Mouse (Mus musculus): ENCODE data around the gene Dok1.
A peak's percentile ranks its signal among the peaks of the same experiment; 100 is the strongest.

Dok1 gene

DNA sequence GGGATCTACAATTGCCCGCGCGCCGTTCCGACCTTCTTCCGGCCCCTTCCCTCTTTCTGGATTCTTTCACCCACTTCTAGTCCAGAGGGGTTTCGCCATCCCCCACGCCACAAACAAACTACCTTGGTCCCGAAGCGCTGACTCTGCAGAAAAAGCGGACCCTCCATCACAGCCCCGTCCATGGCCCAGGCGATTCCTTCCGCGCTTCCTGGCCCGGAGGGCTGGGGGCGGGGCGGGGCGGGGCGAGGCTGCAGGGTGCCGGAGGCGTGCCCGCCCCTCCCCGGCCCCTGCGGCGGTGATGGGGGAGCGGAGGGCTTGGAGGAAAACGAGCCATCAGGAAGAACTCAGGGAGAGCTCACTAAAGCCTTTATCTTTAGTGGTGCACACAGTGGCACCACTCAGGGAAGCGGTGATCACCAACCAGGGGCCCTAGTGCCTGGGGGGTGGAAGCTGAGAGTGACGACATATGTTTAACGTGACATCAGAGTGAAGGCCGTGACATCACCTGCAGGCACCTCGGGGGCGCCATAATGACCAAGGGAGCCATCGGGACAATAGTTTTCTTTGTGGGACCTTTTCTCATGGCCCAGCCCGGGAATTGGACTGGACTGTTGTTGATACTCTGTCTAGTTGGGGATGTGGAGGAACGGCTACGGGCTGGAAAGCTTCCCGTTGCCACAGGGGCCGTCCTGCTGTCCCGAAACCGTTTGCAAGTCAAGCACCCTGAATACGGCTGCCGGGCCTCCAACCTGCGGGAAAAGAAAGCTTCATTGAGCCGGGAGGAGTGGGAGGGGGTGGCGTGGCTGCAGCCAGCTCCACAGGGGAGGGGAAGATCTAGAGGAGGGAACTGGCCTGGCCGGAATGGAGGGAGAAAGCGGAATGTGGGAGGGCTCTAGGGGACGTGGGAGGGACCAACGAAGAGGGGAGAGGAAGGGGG is at the start of gene Dok1, which contains the start of gene Loxl3:
TSS of gene Dok1 (minus strand) at position 223 of the 937 bp plus-strand sequence.
TSS of gene Loxl3 (plus strand) at position 925 of the 937 bp plus-strand sequence.
- DNase-seq (ENCODE audit: low spot score) = peak; percentile 74

DNA sequence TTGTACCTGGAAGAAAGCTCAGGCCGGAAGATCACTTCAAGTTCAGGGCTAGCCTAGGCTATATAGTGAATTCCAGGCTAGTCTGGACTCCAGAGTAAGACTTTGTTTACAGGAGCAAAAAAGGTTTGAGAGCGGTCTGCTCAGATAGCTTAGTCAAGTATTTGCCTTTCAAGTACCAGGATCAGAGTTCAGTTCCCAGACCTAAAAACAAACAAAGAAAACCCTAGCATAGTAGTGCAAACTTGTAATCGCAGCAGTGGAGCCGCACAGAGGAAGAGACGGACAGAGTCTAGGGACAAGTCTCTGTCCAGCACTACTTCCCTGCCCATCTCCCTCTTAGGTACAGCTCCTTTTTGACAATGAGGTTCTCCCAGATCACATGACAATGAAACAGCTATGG is 46.9 kb upstream of the Dok1 start:
- DNase-seq (ENCODE audit: low spot score) = no peak

DNA sequence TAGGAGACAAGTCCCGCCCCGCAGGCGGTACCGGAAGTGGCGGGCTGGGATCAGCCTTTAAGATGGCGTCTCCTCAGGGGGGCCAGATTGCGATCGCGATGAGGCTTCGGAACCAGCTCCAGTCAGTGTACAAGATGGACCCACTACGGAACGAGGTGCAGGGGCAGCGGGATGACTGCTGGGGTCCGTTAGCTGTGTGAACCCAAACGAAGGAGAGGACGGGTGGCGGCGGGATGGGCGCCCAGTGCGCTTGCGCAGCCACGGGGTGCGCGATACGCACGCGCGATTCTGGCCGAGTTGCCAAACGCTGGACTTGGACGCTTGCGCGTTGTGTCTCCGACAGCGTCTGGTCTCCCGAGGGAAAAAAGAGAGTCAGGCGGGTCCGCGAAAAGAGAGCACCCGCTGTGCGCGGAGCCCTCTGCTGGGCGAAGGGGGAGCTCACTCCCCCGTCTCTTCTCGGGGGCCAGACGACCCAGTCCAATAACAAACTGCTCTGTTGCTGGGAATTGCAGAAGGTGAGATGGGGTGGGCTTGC is 45.1 kb upstream of the Dok1 start:
- peak; percentile 98 for DNase-seq (ENCODE audit: low spot score)

DNA sequence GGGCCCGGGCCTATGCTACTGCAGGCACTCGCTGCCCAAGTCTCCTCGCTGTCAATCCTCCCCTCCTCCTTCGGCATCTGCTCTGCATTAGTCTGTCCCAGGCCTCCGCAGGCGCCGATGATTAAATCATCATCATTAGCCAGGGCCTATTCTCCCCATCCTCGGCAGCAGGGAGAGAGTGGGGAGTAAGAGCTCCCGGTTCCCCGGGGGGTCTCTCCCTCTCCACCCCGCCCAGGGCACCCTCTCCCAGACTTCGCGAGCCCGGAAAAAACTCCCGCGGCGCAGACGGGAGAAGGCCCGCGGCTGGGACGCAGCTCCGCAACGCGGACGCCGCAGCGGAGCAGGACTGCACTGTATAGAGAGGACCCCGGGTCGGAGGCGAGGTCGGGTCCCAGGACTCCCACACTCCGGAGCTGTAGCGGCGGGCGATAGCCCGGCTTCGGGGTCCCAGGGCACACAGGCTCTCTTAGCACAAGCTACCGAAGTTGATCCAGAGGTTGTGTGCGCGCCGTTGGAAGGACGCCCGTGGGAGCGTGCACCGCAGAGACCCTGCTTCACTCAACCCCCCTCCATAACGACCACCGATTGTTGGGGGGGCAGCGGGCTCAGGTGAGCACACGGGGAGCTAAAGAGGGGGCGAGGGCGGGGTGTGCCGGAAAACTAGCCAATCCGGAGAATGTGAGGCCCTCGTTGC is 44.5 kb upstream of the Dok1 start, which contains the start of gene Pcgf1:
TSS of gene Pcgf1 (plus strand) at position 240 of the 694 bp plus-strand sequence.
- DNase-seq (ENCODE audit: low spot score) = no peak

DNA sequence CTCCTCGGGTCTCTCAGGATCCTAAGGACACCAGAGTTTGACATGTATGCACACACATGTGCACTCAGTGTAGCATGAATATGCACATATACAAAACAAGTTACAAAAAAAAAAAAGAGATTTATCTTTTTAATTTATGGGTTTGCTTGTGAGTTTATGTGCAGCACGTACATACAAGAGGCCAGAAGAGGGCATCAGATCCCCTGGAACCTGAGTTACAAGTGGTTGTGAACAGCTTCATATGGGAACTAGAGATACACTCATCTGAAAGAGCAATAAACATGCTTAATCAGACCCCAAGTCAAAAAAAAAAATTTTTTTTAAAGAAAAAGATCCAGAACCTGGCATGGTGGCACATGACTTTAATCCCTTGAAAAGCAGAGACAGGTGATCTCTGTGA is 41.7 kb upstream of the Dok1 start:
- DNase-seq (ENCODE audit: low spot score) = no peak

DNA sequence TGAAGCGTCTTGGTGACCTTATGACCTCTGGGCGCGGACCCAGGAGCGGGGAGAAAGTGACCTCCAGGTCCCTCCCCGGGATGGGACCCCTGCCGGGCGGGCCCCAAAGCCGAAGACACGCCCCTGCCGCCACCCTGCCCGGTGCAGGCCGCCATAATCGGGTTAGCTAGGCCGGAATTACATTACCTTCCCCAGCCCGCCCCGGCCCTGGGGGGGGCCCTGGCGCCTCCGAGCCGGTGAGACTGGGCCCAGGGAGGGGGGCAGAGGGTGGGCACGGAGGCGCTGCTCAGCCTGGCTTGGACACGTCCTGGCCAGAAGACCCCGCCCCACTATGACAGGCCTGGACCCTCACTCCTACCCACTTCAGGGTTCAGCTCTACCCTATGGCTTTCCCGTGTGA is 37.9 kb upstream of the Dok1 start:
- no peak for DNase-seq (ENCODE audit: low spot score)

DNA sequence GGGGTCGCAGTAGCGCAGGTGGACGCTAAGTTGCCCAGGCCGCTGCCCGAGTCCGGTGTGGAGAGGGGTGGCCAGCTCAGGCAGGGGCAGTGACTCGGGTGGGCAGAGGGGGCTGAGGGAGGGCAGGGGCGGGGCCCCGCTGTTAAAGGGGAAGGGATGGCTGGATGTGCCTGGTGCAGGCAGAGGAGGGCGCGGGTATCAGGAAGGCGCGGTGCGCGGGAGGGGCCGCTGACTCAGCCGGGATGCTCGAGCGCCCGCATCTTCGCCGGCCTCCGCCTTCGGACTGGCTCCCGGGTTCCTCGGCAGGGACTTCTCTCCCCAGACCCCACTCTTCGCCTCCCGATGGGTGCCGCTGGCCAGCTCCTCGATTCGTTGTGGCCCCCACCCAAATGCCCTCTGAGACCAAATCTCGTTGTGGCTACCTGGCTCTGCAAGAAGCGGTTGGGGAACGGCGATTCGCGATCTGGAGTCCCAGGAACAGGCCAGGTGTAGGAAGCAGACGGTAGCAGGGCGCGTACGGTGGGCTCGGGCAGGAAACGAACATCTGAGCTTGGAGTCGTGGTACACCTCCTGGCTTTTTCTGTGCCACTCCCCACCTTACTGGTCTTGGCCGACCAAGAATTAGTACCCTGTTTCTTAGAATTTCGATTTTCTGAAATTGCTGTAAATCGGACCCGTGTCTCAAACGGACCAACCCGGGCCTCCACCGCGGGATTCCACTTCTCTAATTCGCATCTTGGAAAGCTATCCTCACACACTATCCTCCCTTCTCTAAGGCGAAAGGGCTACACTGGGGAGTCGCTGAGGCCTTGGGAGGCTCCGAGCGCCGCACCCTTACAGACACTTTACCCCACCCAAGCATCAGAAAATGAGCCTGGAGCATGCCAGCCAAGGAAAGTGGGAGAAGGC is 37.3 kb upstream of the Dok1 start:
- no peak for DNase-seq (ENCODE audit: low spot score)

DNA sequence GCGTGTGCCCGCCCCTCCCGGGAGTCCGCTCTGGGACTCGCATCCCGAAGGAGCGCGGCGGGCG is 36.8 kb upstream of the Dok1 start, which contains the start of gene Tlx2:
TSS of gene Tlx2 (minus strand) at position 47 of the 64 bp plus-strand sequence.
- DNase-seq (ENCODE audit: low spot score) = no peak

DNA sequence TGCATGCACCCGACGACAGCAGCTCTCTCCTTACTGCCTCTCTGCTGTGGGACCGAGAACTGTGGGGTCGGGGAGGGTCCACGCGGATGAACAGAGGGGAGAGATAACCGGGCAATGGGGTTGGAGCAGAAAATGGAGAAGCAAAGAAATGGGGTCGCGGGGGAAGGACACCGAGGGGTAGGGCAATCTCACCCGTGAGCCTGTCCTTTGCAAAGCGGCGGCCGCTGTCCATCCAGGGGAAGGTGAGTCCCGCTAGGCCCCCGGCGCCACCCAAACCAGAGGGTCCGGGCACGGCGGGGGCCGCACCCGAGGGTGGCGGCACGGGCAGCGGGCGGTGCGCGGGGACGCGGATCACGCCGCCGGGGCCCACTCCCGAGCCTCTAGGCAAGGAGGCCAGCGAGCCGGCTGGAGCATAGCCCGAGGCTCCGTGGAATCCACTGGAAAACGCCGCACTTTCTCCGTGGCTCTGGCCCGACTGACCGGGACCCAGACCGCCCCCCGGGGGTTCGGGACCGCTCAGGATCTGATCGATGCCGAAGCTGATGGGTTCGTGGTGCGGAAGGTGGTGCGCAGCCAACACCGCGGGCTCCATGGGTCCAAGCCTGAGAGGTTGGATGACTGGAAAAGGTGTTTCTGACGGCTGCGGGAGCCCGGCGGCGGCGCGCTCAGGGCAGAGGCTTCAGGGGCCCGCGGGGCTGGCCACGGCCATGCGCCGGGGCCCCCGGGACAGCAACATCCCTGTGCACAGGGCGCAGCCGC is 36.4 kb upstream of the Dok1 start:
- DNase-seq (ENCODE audit: low spot score) = no peak

DNA sequence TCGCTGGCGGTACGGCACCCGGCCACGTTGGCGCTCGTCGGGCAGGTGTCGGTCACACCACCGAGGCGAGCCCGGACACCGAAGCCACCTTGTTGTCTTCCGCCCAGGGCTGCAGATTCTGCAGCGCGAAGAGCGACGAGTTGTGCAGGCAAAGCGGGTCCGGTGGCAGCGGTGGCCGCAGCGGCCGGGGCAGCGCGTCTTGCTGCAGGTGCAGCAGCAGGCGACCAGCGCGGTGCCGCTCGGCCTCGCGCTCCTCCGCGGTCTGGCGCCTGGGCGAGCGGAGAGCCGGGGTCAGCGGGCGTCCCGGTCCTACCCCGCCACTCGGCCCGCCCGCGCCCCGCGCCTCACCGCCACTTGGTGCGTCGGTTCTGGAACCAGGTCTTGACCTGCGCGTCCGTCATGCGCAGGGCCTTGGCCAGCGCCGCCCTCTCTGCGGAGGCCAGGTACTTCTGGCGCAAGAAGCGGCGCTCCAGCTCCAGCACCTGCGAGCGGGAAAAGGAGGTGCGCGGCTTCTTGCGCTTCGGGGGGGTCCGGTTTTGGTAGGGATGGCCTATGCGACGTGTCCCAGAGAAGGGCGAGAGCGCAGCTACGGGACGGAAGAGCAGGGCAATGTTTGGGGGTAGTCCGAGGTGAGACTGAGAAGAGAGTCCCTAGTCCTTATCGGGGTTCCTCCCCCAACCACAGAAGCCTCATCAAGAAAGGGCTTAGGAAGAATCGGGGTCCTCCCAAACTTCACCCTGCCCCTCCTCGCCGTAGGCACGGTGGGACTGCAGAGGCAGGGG is 35.6 kb upstream of the Dok1 start:
- DNase-seq (ENCODE audit: low spot score) = no peak

DNA sequence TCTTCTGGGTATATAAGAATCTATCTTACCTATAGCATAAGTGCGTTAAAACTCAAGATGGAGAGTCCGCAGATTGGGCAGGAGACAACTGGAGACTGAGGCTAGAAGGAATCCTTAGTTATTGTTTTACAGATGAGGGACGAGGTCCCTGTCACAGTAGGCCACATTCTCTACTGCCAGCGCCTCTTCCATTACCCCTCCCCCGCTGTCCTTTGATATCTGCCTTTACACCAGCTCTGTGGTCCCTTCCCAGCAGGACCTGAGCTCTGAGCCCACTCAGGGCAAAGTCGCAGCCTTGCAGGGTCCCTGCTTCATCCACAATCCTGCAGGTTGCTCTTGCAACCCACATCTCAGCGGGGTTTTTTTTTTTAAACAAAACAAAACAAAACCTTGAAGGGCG is 35.0 kb upstream of the Dok1 start:
- no peak for DNase-seq (ENCODE audit: low spot score)

DNA sequence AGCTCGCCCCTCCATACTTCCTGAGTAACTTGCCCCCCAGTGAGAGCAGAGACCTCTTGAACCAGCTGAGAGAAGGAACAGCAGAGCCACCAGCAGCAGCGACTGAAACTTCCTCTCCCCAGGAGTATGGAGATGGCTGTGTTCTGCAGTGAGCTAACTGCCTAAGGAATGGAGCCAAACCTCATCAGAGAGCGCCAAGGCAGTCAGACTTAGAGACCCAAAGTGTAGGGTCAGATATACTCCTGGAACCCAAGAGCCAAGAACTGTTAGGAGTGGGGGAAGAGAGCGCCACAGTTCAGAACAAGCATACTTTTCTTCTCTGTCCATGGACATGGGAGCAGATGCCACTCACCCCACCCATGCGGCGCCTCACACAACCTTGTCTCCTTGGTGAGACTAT is 33.2 kb upstream of the Dok1 start:
- no peak for DNase-seq (ENCODE audit: low spot score)

DNA sequence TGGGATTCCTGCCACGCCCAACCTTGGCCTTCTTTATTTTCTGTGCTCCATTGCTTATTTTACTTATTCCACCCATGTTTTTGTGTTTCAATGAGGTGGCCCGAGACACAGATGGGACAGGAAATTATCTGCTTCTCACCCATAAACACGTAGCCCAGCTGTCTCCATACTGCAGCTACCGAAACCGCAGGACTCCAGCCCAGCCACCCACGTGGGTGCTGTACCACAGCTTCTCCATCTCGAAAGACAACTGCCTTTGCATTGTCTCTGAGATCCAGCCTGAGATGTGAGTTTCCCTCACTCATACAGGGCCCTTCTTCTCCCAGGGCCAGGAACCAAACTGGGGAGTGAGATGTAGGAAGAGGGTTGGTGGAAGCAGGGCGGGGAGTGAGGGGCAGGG is 32.7 kb upstream of the Dok1 start:
- DNase-seq (ENCODE audit: low spot score) = no peak

DNA sequence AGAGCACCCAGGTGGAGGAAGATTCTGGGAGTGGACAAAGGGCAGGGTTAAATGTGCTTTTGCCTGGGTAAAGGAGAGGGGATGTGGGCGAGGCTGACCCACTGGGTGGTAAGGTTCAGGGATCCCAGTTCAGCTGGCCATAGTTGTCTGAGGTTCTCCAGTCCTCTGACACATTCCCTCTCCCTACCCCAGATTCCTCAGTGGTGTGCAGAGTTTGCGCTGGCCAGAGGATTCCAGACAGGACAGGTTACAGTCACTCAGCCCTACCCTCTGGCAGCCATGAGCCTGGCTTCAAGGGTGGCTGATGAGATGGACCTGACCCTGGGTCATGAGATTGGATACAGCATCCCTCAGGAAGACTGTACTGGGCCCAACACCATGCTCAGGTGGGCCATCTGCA is 25.5 kb upstream of the Dok1 start:
- DNase-seq (ENCODE audit: low spot score) = no peak

DNA sequence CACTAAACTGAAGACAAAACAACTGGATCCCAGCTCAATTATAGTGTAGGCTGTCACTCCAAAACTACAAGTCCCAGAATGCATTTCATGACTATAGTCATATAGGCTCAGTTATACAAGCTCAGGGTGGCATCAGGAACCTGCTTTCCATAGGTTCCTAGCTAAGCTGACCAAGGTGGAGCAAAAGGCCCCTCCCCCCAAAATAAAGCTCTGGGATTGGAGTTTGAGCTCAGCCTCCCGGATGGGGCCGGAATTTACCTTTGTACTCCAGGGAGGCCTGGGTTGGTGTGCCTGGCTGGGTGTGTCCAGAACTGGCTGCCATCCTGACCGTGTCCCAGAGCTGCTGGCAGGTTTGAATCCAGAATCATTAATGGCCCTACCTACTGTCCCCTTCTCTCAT is 24.5 kb upstream of the Dok1 start, which contains the start of gene Dqx1:
TSS of gene Dqx1 (plus strand) at position 55 of the 400 bp plus-strand sequence.
- DNase-seq (ENCODE audit: low spot score) = no peak

DNA sequence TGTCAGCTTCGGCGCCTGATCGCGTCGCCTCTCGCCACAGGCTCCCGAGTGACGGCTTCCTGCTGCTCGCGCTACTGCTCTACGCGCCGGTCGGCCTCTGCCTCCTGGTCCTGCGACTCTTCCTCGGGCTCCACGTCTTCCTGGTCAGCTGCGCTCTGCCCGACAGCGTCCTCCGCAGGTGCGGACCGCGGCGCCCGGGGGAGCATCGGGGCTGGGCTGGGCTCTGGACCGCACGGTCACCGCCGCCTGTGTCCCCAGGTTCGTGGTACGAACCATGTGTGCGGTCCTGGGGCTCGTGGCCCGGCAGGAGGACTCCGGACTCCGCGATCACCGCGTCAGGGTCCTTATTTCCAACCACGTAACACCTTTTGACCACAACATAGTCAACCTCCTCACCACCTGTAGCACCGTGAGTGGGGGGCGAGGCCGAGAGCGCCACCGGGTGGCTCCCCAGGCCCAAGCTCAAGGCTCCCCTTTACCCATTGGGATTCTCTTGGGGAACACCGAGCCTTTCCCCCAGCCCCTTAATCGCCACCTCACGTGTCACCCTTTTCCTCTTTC is 21.7 kb upstream of the Dok1 start, which contains the start of gene Htra2:
TSS of gene Htra2 (minus strand) at position 403 of the 561 bp plus-strand sequence.
- DNase-seq (ENCODE audit: low spot score) = peak; percentile 63

DNA sequence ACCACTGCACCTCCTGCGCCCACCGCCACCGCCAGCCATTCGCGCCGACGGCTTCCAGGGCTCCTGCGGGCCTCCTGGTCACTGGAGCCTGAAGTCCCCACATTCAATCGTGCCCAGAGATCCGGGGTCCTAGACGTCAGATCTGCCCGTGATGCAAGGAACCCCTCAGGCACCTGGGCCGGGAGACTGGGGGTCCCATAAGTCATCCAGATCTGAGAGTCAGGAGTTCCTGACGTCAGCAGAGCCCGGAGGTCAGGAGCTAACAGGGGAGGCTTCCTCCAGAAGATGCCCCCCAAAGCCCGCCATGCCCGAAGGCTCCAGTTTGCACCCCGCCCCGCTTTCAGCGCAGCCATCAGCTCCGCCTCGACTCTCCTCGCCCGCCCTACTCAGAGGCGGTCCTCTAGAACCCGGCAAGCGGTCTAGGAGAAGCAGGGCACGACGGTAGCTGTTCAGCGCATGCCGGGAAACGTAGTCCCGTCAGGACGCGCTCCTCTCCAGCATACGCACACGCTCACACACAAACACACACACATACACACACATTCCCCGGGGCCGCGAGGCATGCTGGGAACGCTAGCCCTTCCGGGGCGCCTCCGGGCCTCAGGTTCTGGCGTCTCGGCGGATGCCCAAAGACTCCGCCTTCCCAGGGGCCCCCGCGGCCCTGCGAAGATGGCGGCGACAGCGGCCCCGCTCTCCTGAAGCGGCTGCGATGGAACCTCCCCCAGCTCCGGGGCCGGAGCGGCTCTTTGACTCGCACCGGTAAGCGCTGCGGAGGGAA is 21.0 kb upstream of the Dok1 start, which contains the start of gene Aup1:
TSS of gene Aup1 (plus strand) at position 448 of the 778 bp plus-strand sequence.
- DNase-seq (ENCODE audit: low spot score) = peak; percentile 97

DNA sequence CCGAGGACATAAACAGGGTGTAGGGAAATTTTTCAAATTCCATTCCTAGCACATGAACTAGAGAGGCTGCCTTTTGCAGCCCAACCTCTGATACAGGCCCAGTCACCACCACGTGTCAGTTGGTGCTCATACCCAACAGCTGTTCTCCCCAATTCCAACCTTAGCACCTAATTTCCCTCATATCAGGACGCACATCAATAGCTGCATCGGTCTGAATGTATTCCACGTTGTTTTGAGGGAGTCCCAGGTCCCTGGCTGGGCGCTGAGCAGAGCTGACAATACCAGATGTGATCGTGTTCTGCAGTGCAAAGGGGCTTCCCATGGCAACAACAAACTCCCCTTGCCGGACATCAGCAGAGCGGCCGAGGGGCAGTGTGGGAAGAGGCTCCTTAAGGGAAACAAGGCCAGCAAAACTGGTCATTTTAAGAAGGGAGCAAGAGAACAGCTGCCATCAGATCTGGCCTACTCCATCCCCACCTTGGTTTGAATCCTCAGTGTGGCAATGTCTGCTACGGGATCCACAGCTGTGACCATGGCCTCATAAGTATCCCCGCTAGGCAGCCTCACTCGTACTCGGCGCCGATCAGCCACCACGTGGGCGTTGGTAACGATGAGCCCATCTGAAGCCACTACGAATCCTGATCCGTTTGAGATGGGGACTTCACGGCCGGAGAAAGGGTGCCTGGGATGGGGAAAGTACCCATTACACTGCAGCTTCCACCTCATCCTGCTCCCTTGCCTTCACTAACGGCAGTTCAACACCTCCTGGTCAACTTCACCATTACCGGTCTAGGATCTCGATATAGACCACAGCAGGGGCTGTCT is 20.1 kb upstream of the Dok1 start:
- no peak for DNase-seq (ENCODE audit: low spot score)

All from testis, postnatal 14 days (tissue).